Mouse (Mus musculus) erythroid progenitor cell, adult 5-6 weeks (primary cell): ENCODE data around the gene Gm3591. TPM values are rescaled to one million over a fixed set of nuclear protein-coding genes. Genes with fewer than 3 reads are reported as not detected.
"Not testable (repeated sequence)": the region's sequence is repeated elsewhere in the genome, so short reads cannot be mapped to it uniquely, and the experiment has no call there.

Source experiments
- ATAC-seq: replicated peaks from 2 replicates; pipeline ENCODE4 v1.8.0; 2016; ENCODE audit warnings: moderate number of reproducible peaks, mild to moderate bottlenecking, moderate TSS enrichment, inconsistent platforms; ENCODE audit not compliant: poor library complexity, low FRiP score, severe bottlenecking
- total RNA-seq, 2 experiments: library from RNA; stranded (forward) in 1 of 2; stranded (reverse) in 1 of 2; fragments of 150-400 nt in 1 of 2; fragments of 186-747, 209-891 nt in 1 of 2; gene quantifications; 2 replicates each; pipeline versions ENCODE4 v1.2.3 to v1.2.4; 2015 to 2017; ENCODE audit warnings: low replicate concordance in 2 of 2

The Gm3591 gene
- total RNA-seq (2015; ENCODE audit: low replicate concordance): not detected in 2 replicates
- not detected in 2 replicates for total RNA-seq (2017; ENCODE audit: low replicate concordance)

- ATAC-seq: not testable (repeated sequence)
Observed at GRCm38 (mm10) chr14:6412382-6412781, at the start of gene Gm3591. Gm3591 (minus strand) TSS chr14:6412482.

GRCm38 (mm10) chr14:6444511-6444910, 32.2 kb upstream of the Gm3591 start, which contains the start of gene Gm3594:
Gm3594 (minus strand) TSS chr14:6444611.
- ATAC-seq: not testable (repeated sequence)

GRCm38 (mm10) chr14:6440774-6441173, 28.5 kb upstream of the Gm3591 start:
- ATAC-seq: not testable (repeated sequence)

- not testable (repeated sequence) for ATAC-seq
Observed at GRCm38 (mm10) chr14:6440206-6440605, 27.9 kb upstream of the Gm3591 start.

- ATAC-seq: not testable (repeated sequence)
Observed at GRCm38 (mm10) chr14:6426766-6427165, 14.5 kb upstream of the Gm3591 start.

GRCm38 (mm10) chr14:6426353-6426752, 14.1 kb upstream of the Gm3591 start:
- not testable (repeated sequence) for ATAC-seq

- not testable (repeated sequence) for ATAC-seq
Observed at GRCm38 (mm10) chr14:6390219-6390618, 22.1 kb downstream of the Gm3591 start, which contains the start of gene Gm16440. Gm16440 (minus strand) TSS chr14:6390319.

Other genes starting within 250 kb of the Gm3591 start
- not detected in 2 replicates for gene Gm21560, start 193.2 kb downstream of the Gm3591 start, total RNA-seq (2015; ENCODE audit: low replicate concordance)
- not detected in 2 replicates for gene Gm21560, start 193.2 kb downstream of the Gm3591 start, total RNA-seq (2017; ENCODE audit: low replicate concordance)
- not detected in 2 replicates for gene Gm3411, start 125.2 kb downstream of the Gm3591 start, total RNA-seq (2015; ENCODE audit: low replicate concordance)
- gene Gm3411, start 125.2 kb downstream of the Gm3591 start, total RNA-seq (2017; ENCODE audit: low replicate concordance): not detected in 2 replicates
- not detected in 2 replicates for gene Gm21103, start 107.6 kb downstream of the Gm3591 start, total RNA-seq (2015; ENCODE audit: low replicate concordance)
- gene Gm21103, start 107.6 kb downstream of the Gm3591 start, total RNA-seq (2017; ENCODE audit: low replicate concordance): not detected in 2 replicates
- not detected in 2 replicates for gene Gm3618, start 68.8 kb downstream of the Gm3591 start, total RNA-seq (2015; ENCODE audit: low replicate concordance)
- gene Gm3618, start 68.8 kb downstream of the Gm3591 start, total RNA-seq (2017; ENCODE audit: low replicate concordance): not detected in 2 replicates
- not detected in 2 replicates for gene Gm16440, start 22.2 kb downstream of the Gm3591 start, total RNA-seq (2015; ENCODE audit: low replicate concordance)
- not detected in 2 replicates for gene Gm16440, start 22.2 kb downstream of the Gm3591 start, total RNA-seq (2017; ENCODE audit: low replicate concordance)
- not detected in 2 replicates for gene Gm3594, start 32.1 kb upstream of the Gm3591 start, total RNA-seq (2015; ENCODE audit: low replicate concordance)
- not detected in 2 replicates for gene Gm3594, start 32.1 kb upstream of the Gm3591 start, total RNA-seq (2017; ENCODE audit: low replicate concordance)
- not detected in 2 replicates for gene Gm8356, start 124.8 kb upstream of the Gm3591 start, total RNA-seq (2015; ENCODE audit: low replicate concordance)
- not detected in 2 replicates for gene Gm8356, start 124.8 kb upstream of the Gm3591 start, total RNA-seq (2017; ENCODE audit: low replicate concordance)
- not detected in 2 replicates for gene Gm3629, start 178.1 kb upstream of the Gm3591 start, total RNA-seq (2015; ENCODE audit: low replicate concordance)
- gene Gm3629, start 178.1 kb upstream of the Gm3591 start, total RNA-seq (2017; ENCODE audit: low replicate concordance): not detected in 2 replicates
- gene Gm3460, start 209.9 kb upstream of the Gm3591 start, total RNA-seq (2015; ENCODE audit: low replicate concordance): not detected in 2 replicates
- not detected in 2 replicates for gene Gm3460, start 209.9 kb upstream of the Gm3591 start, total RNA-seq (2017; ENCODE audit: low replicate concordance)